Mouse (Mus musculus): ENCODE measurements around the gene Usf1.

Gene Usf1

DNA sequence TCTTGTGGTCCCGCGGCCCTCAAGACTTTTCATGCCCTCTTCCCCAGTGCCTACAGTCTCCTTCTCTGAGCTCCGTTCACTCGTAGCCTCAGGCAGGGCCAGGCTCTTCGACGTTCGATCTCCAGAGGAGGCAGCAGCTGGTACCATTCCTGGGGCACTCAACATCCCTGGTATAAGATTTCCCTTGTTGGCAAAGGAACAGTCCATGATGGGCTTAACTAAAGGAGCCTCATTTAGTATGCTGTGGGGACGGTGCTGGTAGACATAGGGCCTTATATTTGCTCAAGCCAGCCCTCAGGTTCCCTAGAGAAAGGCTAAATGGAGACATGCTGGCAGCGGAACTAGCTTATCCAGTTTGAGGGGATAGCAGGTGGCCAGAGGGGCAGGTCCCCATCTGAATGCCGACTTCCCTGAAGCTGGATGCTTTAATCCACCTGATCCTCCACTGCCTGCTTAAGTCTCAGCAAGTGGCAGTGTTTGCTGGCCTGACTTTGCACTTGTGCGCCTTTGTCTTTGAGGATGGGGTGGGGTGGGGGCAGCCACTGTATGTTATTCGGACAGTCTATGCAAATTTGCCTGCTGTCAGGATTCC, 8.3 kb downstream of the Usf1 start:
- DNase-seq, result no peak

- DNase-seq, result no peak
Measured at GRCm38 (mm10) chr1:171419905-171420304, 8.8 kb downstream of the Usf1 start.

DNA sequence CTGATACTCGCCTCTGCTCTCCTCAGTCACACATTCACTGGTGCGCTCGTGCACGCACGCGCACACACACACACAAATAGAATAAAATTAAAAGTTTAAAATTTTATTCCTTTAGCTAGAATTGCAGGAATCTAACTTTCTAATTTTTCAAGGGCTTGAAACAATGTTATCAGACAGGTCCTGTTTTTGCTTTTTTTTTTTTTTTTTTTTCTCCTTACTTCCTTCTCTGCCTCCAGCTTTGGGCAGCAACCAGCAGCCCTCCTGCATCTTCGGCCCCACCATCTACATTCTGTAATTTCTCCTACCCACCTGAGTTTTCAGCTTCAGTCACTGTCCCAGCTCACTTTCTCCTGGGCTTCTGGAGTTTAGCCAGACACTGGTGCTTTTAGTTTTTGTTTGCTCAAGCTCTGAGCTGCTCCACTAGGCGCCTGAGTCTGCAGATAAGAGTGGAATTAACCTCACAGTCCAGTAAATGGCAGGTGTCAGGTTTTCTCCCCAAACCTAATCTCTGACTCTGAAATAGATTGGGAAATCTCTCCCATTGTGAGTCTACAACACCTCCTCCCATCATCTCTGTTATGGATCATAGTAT, 11.5 kb downstream of the Usf1 start:
- DNase-seq, result no peak

DNA sequence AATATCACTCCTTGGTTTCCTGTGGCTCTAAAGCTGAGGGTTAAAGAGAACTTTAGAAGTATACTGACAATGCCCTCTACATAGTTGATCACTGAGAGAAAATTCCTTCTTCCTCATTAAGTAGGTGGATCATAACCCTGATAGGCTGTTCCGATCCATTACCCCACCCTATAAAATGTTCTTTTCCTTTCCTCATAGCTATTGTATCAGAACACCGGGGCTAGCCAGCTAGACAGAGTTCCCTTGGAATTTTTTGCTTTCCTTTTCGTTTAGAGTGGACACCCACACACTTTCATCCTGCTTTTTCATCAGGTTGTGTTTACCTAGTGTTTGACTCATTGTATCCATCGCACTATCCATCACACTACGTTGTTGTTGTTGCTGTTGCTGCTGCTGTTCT, 13.5 kb downstream of the Usf1 start:
- DNase-seq, result no peak

DNA sequence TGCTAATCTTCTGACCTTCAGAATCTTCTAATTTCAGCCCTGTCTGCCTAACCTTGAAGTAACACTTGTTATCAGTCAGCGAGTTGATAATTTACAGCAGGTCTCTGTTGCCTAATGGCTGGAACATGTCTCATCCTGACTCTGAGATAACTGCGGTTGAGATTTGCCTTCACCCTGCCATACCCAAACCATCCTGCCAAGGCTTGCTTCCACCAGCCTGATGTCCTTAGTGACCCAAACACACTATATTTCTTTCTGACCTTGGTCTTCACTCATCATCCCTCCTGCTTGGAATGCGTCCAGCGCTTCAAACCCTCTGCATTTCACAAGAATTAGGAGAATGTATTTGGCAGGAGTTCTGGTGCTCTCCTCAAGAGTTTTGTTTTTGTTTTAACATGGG, 14.0 kb downstream of the Usf1 start:
- DNase-seq, result no peak

DNA sequence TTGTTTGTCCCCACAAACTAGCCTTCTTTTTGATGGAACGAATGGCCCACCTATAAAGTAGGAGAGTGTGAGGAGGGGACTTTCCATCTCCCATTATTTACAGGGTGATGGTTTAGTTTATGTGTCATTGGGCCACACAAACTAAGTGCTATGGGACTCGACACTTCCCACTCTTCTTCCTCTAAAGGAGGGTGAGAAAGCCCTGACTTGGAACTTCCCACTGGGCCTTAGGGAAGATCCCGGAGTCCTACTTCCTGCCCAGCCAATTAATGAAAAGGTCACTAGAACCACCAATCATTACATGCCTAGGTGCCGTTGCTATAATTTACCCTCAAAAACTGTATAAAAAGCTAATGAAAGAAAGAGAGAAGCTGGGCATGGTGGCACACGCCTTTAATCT, 21.0 kb downstream of the Usf1 start:
- DNase-seq, result no peak

GRCm38 (mm10) chr1:171435288-171435814, 24.2 kb downstream of the Usf1 start:
- no peak for DNase-seq

- no peak for DNase-seq
Measured at GRCm38 (mm10) chr1:171435974-171436373, 24.9 kb downstream of the Usf1 start.

- peak; percentile 76 for DNase-seq
Measured at GRCm38 (mm10) chr1:171437264-171438013, 26.3 kb downstream of the Usf1 start, which contains the start of gene F11r. TSS of gene F11r (plus strand) at chr1:171437535.

GRCm38 (mm10) chr1:171438014-171438670, 27.0 kb downstream of the Usf1 start:
- DNase-seq, result no peak

DNA sequence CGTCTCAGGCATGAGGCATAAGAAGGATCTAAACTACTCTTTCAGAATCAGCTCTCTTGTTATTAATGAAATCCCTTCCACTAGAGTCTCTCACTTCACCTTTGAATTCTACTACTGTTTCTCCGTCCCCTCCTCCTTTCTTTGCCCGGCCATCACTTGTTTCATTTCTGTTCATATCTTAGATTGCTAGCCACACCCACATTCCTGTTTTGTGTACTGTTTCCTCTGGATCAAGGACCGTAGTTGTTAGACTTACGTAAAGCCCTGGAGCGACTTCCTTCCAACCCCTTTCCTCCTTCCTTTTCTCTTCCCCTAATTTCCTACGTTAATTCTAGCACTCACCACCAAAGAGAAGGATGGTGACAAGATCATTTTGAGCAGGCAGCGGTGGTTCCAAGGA, 28.0 kb downstream of the Usf1 start:
- no peak for DNase-seq

- no peak for DNase-seq
Measured at GRCm38 (mm10) chr1:171440025-171440725, 29.1 kb downstream of the Usf1 start.

DNA sequence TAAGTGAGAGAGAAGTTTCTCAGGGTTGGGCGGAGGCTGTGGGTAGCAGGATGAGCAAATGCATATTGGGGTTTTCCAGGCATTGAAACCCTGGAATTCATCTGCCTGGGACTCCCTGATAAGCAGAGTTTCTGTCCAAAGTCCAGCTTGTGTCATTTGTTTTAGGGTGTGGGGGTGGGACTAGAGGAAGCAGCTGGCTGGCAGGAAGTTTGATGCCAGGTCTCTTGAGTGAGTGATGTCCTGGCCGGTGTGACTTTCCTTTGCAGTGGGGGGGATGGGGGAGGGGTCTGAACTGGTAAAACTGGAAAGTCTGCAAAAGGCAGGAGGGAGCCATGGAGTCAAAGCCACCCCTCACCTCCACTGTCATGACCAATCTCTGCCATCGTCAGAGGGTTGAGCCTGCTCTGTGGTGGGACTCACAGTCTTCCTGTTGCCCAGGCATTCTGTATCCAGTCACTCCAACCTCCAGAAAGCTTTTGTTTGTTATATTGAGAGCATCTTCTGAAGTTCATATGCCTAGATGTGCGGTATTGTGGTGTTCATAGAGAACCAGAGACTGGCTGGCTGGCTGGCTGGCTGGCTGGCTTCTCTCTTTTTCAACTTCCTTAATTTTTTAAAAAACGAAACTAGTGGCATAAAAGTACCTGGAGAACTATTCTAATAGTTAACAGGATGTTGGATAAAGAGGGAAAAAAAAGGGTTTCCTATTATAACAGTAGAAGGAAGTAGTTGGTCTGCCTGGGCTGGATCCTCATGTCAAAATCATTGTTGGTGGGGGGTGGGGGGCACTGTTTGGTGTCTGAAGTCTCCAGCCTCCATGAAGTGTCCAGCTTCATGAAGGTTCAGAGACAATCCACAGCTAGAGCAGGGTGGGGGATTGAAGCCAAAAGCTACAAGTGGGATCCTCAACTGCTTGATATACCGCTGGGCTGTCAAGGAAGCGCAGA, 30.6 kb downstream of the Usf1 start:
- DNase-seq, result no peak

DNA sequence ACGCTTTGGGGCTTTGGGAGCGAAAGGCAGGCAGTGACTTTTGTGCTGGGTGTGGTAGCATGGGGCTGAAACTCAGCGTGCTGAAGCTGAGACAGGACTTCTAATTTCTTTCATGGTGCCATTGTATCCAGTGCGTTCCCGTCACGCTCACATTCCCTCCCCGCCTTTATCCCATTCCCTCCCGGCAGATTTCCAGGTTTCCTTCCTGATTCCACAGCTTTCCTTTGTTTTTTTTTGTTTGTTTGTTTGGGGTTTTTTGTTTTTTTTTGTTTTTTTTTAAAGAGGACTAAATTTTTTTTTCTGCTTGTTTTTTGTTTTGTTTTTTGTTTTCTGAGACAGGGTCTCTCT, 31.3 kb downstream of the Usf1 start:
- no peak for DNase-seq

GRCm38 (mm10) chr1:171445050-171445449, 33.9 kb downstream of the Usf1 start:
- DNase-seq, result no peak

GRCm38 (mm10) chr1:171446854-171447253, 35.7 kb downstream of the Usf1 start:
- no peak for DNase-seq

DNA sequence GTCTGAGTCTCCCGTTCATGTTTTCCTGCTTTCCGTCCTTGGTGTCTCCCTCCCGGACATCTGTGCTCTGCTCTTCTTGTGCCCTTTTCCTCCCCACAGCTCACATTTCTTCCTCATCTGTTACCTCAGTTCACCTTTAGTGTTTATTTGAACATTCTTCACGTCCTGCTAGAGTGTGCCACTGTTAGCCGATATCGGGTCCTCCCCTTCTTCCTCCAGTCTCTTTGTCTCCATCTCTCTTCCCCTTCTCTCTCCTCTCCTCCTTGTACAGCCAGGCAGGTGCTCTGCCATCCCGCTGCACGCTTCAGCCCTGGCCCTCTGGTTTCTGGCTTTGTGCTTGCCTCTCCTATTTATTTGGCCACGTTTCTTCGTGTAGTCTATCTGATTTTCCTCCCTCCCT, 36.6 kb downstream of the Usf1 start:
- no peak for DNase-seq

GRCm38 (mm10) chr1:171450062-171450461, 38.9 kb downstream of the Usf1 start:
- DNase-seq, result no peak

GRCm38 (mm10) chr1:171451001-171451400, 39.9 kb downstream of the Usf1 start:
- DNase-seq, result no peak

DNA sequence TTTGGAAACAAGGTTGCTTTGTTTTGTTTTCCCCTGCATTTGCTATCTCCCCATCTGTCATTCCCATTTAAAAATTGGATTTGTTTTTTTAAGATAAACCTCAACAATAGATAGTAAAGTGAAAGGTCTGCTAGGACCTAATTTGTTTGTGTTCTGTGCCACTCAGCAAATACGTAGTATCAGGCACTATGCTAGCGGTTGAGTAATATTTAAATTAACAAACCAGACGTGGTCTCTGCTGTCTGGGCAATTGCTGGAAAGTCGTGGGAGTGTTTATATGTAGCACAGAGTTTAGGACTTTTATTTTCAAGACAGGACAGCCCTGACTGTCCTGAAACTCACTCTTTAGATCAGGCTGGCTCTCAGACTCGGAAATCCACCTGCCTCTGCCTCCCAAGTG, 41.4 kb downstream of the Usf1 start:
- DNase-seq, result no peak

GRCm38 (mm10) chr1:171452923-171453322, 41.8 kb downstream of the Usf1 start:
- no peak for DNase-seq

- no peak for DNase-seq
Measured at GRCm38 (mm10) chr1:171454926-171455325, 43.8 kb downstream of the Usf1 start.
